In the genomic region with DNA sequence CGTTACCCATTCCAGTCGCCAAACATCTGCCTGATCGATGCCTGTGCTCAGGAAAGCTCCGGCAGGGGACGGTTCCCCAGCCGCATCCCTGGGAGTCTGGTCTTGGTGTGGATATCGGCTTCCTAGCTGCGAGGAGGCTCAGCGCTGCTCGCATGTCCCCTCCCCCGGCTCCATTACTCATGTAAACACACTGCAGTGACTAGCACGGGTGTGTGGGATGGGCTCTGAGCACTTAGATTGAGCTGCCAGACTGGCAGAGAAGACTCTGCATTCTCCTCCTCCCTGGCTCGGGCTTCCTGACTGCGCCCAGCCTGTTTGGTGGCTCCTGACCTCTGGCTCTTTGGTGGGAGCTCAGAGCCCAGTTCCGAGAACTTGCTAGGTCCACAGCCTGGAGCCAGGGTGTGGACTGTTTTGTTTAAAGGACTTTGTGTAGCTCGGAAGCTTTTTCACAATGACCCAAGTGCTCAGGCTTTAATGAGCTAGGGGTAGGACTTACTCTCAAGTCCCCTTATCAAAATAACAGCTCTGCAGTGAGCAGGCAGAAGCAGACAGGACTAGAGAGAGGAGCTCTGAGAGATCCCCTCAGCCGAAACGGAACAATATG, we compare ENCODE assay signal across 8 mouse cellular contexts.
A peak's percentile ranks its signal among the peaks of the same experiment; 100 is the strongest.
DNase-seq lines count a peak whose midpoint lies in the region; ATAC-seq and TF ChIP-seq lines count a peak whose summit lies in the region.

No protein-coding gene starts in this region.

- no peaks in the 10 kb centered on the region for H3K9me3 ChIP-seq in forebrain, postnatal 0 days (ENCODE audit: low read length)
- H3K9me3 ChIP-seq in liver, embryonic 15.5 days (replicated peaks), result no peaks in the 10 kb centered on the region
- no peaks in the 10 kb centered on the region; the same call in 1 of the 2 replicates for H3K9me3 ChIP-seq in neural tube, embryonic 12.5 days

- H3K36me3 ChIP-seq in forebrain, postnatal 0 days (ENCODE audit: insufficient read depth), result no peaks in the 10 kb centered on the region; the same call in 1 of the 2 replicates
- peaks cover 10% of the 10 kb centered on the region for H3K36me3 ChIP-seq in liver, embryonic 15.5 days (replicated peaks)
- H3K36me3 ChIP-seq in neural tube, embryonic 12.5 days, result peaks cover 12% of the 10 kb centered on the region

- H3K27ac ChIP-seq in forebrain, postnatal 0 days (ENCODE audit: low read depth, low read length), result peak overlapping the region; percentile 51
- H3K27ac ChIP-seq in liver, embryonic 15.5 days (replicated peaks), result peak overlapping the region; percentile 69
- 0 out of 2 replicates have a peak overlapping the region, but pooled peaks have one; percentile 4 for H3K27ac ChIP-seq in neural tube, embryonic 12.5 days

- peak; percentile 87 for DNase-seq in MN1 (ENCODE audit: low spot score)
- DNase-seq in cerebellum, adult 9-10 months, result peak; percentile 59
- peak; percentile 72 for DNase-seq in forebrain, postnatal 0 days
- DNase-seq in heart, postnatal 25 days (ENCODE audit: low spot score), result peak; percentile 85
- DNase-seq in layer of hippocampus, adult 11-12 months (ENCODE audit: low spot score), result peak; percentile 85
- peak; percentile 83 for DNase-seq in testis, postnatal 10 days (ENCODE audit: low spot score)

- peak overlapping the region; percentile 39 for H3K9ac ChIP-seq in forebrain, postnatal 0 days
- H3K9ac ChIP-seq in liver, embryonic 15.5 days, result peak overlapping the region; percentile 30; the same call in 1 of the 2 replicates
- H3K9ac ChIP-seq in neural tube, embryonic 12.5 days, result peak overlapping the region; percentile 44

- intact Hi-C loops in heart, postnatal 25 days (cut with DNase I), result no loop called here

- no peaks in the 10 kb centered on the region for H3K27me3 ChIP-seq in forebrain, postnatal 0 days (ENCODE audit: insufficient read depth, low read length)
- H3K27me3 ChIP-seq in liver, embryonic 15.5 days, result peaks cover 16% of the 10 kb centered on the region
- H3K27me3 ChIP-seq in neural tube, embryonic 12.5 days (replicated peaks), result no peaks in the 10 kb centered on the region

- TF ChIP-seq CTCF in forebrain, postnatal 0 days (IDR thresholded peaks at IDR 0.05; ENCODE audit: low read depth), result no peak

- 3% methylated on average over 18 of the region's 18 CpGs for WGBS in forebrain, postnatal 0 days
- WGBS in liver, embryonic 15.5 days (ENCODE audit: insufficient replicate concordance), result 7% methylated on average over 18 of the region's 18 CpGs
- 1% methylated on average over 18 of the region's 18 CpGs for WGBS in neural tube, embryonic 12.5 days

- peak overlapping the region; percentile 37 for H3K4me3 ChIP-seq in forebrain, postnatal 0 days (ENCODE audit: low read depth, low read length)
- H3K4me3 ChIP-seq in liver, embryonic 15.5 days (replicated peaks), result peak overlapping the region; percentile 48
- H3K4me3 ChIP-seq in neural tube, embryonic 12.5 days, result peak overlapping the region; percentile 20

- peaks cover 24% of the 10 kb centered on the region for H3K4me1 ChIP-seq in forebrain, postnatal 0 days (ENCODE audit: insufficient read depth)
- H3K4me1 ChIP-seq in liver, embryonic 15.5 days (replicated peaks), result peaks cover 20% of the 10 kb centered on the region
- H3K4me1 ChIP-seq in neural tube, embryonic 12.5 days, result peaks cover 30% of the 10 kb centered on the region

- H3K4me2 ChIP-seq in forebrain, postnatal 0 days (ENCODE audit: low read depth), result peak overlapping the region; percentile 61
- H3K4me2 ChIP-seq in liver, embryonic 15.5 days, result peak overlapping the region; percentile 51
- H3K4me2 ChIP-seq in neural tube, embryonic 12.5 days (replicated peaks), result peak overlapping the region; percentile 67

- peak; percentile 94 for ATAC-seq in forebrain, postnatal 0 days
- peak; percentile 82 for ATAC-seq in liver, embryonic 15.5 days (ENCODE audit: insufficient read depth)
- ATAC-seq in neural tube, embryonic 12.5 days (ENCODE audit: low FRiP score, low read depth), result peak; percentile 81

Comparison
In these comparisons a context has a peak if more than half of its experiments do, and no peak if none do; other contexts are left out.
1. Peak in every context shown above with its lines: DNase-seq, ATAC-seq, H3K4me3 ChIP-seq and H3K27ac ChIP-seq.
2. H3K27ac ChIP-seq: peak in every context shown above with its lines; median percentile 69 in liver, embryonic 15.5 days; 51 in forebrain, postnatal 0 days; 4 in neural tube, embryonic 12.5 days.